Mouse (Mus musculus) adrenal gland, adult (tissue): ENCODE results near the gene Rasal3.

Source experiments
- DNase-seq, 2 experiments: peaks; one replicate each; pipeline ENCODE4 v3.0.0; 2022 to 2023; ENCODE audit warnings: low spot score in 1 of 2; ENCODE audit not compliant: inconsistent age in 2 of 2

Gene Rasal3

GRCm38 (mm10) chr17:32389101-32389659 is 14.2 kb downstream of the Rasal3 start, which contains the start of gene Wiz:
Wiz (minus strand) TSS chr17:32389439.
- peak; percentile 96 to 99 for DNase-seq

DNA sequence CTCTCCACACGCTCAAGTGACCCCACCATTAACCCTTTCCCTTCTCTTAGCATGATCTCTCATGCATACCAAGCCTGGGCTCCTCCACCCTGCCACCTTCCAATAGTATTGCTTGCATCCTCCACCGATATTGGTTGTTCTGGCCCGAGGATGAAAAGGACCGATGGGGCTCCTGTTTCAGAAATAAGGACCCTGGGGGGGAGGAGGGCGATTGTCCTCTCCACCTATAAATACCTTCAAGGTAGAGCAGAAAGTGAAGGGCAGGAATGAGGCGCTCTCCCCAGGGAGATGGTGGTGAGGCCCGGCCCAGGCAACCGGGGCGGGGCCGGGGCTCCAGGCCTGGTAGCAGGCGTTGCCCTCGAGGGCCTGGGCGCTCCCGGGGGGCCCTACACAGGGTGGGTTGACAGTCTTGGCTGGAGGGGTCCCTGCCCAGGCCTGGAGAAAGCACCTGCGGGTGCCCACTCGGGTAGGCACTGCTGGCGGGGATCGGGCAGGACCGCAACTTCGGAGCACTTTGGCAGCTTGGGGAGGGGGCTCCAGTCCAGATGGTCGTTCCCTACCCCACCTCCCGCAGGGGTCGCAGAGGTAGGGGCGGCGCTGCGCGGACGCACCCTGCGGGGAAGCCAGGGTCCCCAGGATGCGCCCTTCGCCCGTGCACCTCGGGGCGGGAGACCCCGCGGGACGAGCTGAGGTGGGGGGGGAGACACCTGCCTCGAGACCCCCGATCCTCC is 14.8 kb downstream of the Rasal3 start:
- peak in 1 of 2 experiments; percentile 84 for DNase-seq

GRCm38 (mm10) chr17:32387986-32388369 is 15.4 kb downstream of the Rasal3 start:
- DNase-seq = no peak

DNA sequence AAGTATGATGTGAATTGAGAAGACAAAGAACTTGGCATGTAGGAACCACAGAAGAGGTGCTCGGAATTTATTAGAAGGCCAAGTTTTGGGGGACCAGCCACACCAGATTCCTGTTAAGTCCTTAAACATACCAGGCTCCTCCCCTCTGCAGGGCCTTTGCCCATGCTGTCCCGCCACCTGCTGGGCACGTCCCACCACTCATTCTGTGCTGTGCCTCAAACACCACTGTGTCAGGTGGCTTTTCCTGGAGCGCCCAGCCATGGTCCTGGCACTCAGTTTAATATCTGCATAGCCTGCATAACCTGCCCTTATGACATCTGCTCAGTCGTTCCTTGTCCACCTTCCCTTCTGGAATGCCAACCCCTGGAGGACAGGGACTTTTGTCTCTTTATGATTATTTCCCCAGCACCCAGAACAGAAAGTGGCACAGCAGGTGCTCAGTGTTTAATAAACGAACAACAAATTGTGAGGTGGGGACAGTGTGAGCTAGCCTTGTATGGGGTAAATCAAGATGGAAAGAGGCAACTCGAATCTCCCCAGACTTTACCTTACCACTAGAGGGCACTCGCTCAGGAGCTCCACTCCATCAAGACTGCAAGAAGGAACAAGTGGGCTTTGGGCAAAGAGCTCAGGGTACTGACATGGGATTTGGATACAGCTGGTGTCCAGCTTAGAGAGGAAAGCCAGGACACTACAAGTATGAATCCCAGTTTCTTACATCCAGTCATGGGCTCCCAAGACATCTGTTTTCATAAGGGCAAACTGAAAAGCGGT is 16.5 kb downstream of the Rasal3 start:
- peak; percentile 40 to 84 for DNase-seq

DNA sequence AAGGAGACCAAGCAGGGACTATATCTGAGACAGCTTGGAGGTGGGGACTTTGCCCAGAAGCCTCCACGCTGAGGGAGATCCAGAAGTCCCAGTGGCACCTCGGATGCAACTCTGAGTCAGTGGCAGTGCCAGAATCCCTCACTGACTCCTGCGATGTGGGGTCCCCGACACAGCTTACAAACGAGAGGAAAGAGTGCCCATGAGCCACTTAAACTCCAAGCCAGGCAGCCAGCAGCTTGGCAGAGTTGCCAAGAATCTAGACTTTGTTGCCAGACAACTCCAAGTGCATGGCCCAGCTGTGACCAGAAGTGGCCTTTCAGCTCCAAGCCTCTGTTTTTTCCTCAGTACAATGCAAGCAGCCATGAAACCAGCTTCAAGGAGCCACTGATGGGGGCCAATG is 19.7 kb downstream of the Rasal3 start:
- peak; percentile 4 to 53 for DNase-seq

DNA sequence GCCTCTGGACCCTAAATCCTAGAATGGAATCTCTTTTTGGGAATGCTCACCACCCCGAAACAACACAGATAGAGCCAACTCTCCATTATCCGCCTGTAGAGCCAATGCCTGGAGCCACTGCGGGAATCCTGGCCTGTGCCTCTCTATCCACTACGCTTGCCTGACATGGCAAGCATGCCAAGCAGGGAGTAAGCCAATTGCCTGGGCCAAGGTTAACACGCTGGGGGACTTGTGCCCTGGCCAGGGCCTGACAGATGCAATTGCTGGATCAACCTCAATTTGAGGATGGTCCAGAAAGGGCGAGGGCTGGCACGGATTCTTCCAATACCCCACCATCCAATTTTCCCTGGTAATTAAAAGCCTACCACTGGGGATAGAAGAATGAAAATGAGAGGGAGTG is 20.8 kb downstream of the Rasal3 start:
- peak; percentile 18 to 76 for DNase-seq

DNA sequence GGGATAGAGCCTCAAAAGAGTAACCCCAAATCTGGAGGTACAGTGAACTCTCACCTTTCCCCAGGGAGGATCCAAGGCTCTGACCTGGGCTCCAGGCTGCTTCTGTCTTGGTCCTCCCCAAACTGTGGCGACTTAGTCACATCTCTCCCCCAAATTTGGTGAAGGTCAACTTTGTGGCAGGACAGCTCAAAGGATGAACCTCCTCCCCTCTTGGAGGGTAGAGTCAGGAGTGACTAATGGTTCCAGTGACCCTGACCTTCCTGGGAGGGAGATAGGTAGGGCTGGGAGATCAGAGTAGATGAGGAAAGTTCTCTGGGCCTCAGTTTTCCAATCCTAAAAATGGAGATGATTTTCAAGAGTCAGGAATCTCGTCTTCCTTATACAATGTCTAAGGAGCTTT is 24.6 kb downstream of the Rasal3 start:
- peak; percentile 73 to 83 for DNase-seq

DNA sequence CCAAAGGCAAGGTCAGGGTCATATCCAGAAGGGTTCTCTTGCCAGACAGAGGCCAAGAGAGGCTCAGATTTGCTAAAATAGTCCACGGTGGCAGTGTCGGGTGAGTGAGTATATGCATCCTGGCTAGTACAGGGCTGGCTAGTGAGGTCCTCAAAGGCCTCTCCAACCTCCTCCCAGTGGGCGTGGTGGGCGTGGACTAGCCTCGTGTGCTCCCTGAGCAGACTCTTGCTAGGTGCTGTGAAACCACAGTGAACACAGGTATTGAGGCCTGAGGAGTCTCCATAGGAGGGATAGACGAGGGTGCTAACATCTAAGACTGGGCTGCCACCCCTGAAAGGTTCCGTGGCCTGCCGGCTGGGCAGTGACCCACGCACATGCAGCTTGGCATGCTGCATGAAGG is 26.2 kb downstream of the Rasal3 start:
- no peak for DNase-seq

DNA sequence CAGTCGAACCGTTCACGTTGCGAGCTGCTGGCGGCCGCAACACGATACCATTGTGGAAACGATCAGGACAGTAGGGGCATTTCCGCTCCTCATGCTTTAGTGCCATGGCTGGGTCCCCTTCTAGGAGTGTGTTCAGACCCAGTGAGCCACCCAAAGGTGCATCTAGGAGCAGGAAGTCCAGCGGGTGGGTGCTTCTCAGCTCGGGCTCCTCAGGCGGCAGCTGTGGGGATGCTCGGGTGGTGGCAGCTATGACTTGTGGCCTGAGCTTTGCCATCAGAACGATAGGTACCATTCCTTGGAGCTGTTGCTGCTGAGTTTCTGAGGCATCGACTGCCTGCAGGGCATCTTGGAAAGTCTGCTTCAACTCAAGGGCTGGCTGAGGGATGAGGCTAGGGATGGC is 26.9 kb downstream of the Rasal3 start:
- no peak for DNase-seq

DNA sequence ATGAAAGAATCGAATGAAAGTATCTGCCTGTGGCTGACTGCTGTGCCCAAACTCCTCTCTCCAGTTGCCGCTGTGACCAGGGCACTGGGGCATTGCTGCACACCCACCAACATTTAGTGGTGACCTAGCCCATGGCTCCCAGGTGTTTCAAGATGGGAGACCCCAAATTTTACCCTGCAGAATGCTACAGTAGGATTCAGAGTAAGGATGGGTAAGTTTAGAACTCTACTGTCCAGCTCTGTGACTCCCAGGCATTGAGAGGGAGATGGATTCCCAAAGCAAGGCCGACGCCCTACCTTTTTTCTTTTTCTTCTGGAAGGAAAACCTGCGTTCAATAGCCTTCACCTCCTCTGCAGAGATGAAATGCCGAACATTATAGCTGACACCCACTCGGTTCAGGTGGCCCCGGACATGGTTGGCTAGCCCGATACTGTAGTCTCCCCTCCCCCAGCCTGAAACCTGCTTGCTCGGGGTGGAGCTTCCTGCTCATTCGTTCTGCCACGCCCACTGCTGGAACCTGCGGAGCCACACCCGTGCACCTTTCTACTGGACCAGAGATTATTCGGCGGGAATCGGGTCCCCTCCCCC is 34.3 kb downstream of the Rasal3 start:
- no peak for DNase-seq

DNA sequence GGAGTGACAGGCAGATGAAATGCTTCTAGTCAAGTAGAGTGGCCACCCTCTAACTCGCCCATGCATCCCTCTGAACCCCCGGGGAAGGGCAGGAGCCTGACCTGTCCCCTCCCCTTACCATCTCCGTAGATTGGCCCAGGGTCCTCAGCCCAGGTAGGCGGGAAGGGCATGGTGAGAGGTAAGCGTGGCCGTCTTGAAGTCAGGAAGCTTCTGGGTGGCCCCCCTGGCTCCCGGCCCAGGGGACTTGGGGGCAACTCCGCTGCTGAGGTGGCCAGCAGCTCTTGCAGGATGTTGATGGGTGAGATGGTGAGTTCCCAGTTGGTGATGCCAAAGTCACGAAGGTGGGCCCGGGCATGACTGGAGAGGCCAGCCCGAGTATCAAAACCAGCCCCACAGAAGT is 35.7 kb downstream of the Rasal3 start:
- DNase-seq = no peak

DNA sequence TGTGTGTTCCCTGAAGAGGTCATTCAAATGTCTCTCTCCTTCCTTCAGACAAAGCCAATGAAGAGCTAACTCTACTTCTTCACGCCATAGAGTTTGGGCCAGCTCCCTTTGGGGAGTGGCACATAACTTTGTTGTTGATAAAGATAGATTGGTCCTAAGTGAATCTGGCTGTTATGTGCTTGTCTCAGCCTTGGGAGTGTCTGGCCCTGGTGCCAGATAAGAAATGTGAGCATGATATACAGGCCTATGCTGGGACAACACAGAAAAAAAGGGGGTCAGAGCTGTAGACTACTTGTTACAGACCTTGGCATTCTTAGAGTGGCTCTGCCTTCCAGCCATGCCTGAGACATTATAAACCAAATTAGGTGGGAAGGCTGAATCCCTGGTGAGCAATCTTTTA is 38.1 kb downstream of the Rasal3 start:
- peak; percentile 38 to 68 for DNase-seq

DNA sequence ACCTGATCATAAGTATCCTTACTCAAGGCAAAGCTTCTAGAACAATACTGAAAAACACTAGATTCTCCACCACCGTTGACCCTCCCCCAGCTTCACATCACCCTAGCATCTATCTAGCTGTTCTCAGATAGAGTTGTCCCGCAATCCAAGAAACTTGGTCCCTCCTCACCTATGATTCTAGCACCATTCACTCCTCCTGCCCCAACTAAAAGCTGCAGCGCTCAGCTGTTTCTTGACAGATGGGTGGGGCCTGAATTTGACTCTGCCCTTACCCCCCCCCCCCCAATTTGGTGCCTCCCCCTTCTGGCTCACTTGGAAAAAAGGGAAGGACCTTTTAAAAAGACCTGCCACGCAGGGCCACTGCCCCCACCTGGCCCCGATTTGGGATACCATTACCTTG is 38.5 kb downstream of the Rasal3 start:
- DNase-seq = no peak

GRCm38 (mm10) chr17:32364331-32364730 is 39.1 kb downstream of the Rasal3 start:
- DNase-seq = peak; percentile 90 to 94

DNA sequence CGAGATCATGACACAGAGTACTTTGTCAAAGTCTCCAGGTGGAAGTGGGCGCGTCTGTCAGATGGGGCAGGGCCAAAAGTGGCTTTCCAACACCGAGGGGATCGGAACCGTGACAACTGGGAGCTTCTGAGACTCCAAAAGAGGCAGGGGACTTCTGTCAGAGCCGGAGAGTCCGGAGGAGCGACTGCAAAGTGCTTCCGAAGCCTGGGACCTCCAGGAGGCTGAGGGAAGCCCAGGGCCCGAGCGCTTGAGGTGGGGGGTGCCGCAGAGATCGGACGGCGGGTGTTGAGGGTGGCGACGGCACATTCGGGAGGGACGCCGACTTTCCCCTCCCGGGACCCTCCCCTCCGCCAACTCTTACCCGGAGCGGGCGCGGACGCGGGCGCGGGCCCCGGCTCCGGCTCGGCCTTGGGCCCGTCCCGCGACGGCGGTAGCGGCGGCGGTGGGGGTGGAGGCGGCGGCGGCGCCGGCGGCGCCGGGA is 39.5 kb downstream of the Rasal3 start:
- peak in 1 of 2 experiments; percentile 57 for DNase-seq

DNA sequence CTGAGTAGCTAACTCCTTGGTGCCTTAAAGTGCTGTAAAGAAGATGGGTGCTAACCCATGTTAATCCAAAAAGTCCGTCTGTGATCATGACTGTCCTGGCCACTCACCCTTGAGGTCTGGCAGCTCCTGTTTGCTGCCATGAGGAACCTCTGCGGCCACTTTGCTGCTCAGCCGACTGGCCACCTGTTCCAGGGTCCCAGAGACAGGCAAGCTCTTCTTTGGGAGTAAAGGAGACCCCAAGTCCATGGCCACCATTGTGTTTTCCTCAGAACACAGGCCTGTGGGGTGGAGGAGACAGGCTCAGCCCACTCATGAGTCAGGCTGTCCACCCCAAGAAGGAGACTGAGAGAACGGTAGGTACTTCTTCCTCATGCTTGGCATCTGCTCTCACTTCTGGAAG is 40.7 kb downstream of the Rasal3 start:
- no peak for DNase-seq

GRCm38 (mm10) chr17:32359928-32360327 is 43.5 kb downstream of the Rasal3 start:
- DNase-seq = peak; percentile 64 to 85

GRCm38 (mm10) chr17:32358943-32359340 is 44.4 kb downstream of the Rasal3 start:
- DNase-seq = no peak

GRCm38 (mm10) chr17:32358192-32358942 is 45.0 kb downstream of the Rasal3 start:
- DNase-seq = no peak
